Mouse (Mus musculus) liver, embryonic 15.5 days (tissue): ENCODE results near the gene Mgll. TPM values are rescaled to one million over a fixed set of nuclear protein-coding genes. Genes with fewer than 3 reads are reported as not detected.

Experiments
- ATAC-seq: fragments of 200-750 bp; cut with Nextera tagmentation; 2 replicates; pipeline ENCODE4 v1.8.0; 2017; ENCODE audit warnings: moderate number of reproducible peaks, mild to moderate bottlenecking, moderate library complexity; ENCODE audit not compliant: insufficient read depth
- H3K27ac ChIP-seq: fragments of 300-500 bp; sonication (generic); replicated peaks from 2 replicates; pipeline ENCODE4 v1.5.1; 2015; ENCODE audit warnings: mild to moderate bottlenecking, inconsistent platforms
- H3K27me3 ChIP-seq: fragments of 300-500 bp; sonication (generic); 2 replicates; pipeline ENCODE4 v1.6.1; 2015; ENCODE audit warnings: mild to moderate bottlenecking, inconsistent platforms
- H3K36me3 ChIP-seq: fragments of 300-500 bp; sonication (generic); replicated peaks from 2 replicates; pipeline ENCODE4 v1.6.1; 2015; ENCODE audit warnings: moderate library complexity, mild to moderate bottlenecking, inconsistent platforms
- H3K4me1 ChIP-seq: fragments of 300-500 bp; sonication (generic); replicated peaks from 2 replicates; pipeline ENCODE4 v1.6.1; 2015; ENCODE audit warnings: inconsistent platforms
- H3K4me2 ChIP-seq: fragments of 300-500 bp; sonication (generic); 2 replicates; pipeline ENCODE4 v1.6.1; 2015; ENCODE audit warnings: moderate library complexity, mild to moderate bottlenecking, inconsistent platforms
- H3K4me3 ChIP-seq: fragments of 300-500 bp; sonication (generic); replicated peaks from 2 replicates; pipeline ENCODE4 v1.5.1; 2015; ENCODE audit warnings: mild to moderate bottlenecking, inconsistent platforms
- H3K9ac ChIP-seq: fragments of 300-500 bp; sonication (generic); 2 replicates; pipeline ENCODE4 v1.6.1; 2015; ENCODE audit warnings: moderate library complexity, mild to moderate bottlenecking, inconsistent platforms
- H3K9me3 ChIP-seq: fragments of 300-500 bp; sonication (generic); replicated peaks from 2 replicates; pipeline ENCODE4 v1.6.1; 2016; ENCODE audit warnings: inconsistent platforms
- WGBS: fragments of 180-500 bp; shearing (Covaris S2); methylation state at CpG from one replicate; pipeline ENCODE4 v1.1.7; 2015; ENCODE audit warnings: mixed read lengths; ENCODE audit not compliant: insufficient replicate concordance; 5-methylcytosine and 5-hydroxymethylcytosine counted together
- polyA plus RNA-seq: library from polyadenylated mRNA; unstranded; fragments of >200 nt; fragmentation: Nextera tagmentation; extraction: Ambion mirVana; gene quantifications from 2 replicates; pipeline ENCODE4 v1.2.1, GENCODE M21; 2015

Gene Mgll
- polyA plus RNA-seq, 1 experiment from 2014 or later, result 69.7 TPM

DNA sequence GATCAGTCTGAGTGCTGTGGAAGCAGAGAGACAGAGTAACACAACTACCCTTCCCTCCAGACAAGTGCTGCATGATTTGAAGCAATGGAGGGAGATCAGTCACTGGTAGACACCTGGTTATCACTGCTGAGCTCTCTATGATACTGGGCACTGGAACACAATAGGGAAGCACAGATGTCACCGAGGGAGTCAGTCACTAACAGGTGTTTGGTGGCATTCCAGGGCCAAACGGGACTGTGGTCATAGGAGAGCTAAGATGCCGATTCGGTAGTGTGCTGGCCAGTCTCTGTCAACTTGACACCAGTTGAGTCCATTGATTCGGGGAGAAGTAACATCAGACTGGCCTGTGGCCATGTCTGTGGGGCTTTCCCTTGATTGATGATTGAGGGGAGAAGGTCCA is 130.3 kb downstream of the Mgll start:
- Histone ChIP-seq H3K27me3 (peaks cover 47% of the 10 kb centered on the region), H3K4me3 (no peak overlapping the region), H3K9ac (no peak overlapping the region), H3K9me3 (no peaks in the 10 kb centered on the region), H3K27ac (no peak overlapping the region; the same call in 1 of the 2 replicates), H3K4me2 (no peak overlapping the region), H3K36me3 (no peaks in the 10 kb centered on the region), H3K4me1 (peaks cover 7% of the 10 kb centered on the region)
- ATAC-seq, result no peak
- WGBS, result 52% methylated on average over 5 of the region's 5 CpGs

DNA sequence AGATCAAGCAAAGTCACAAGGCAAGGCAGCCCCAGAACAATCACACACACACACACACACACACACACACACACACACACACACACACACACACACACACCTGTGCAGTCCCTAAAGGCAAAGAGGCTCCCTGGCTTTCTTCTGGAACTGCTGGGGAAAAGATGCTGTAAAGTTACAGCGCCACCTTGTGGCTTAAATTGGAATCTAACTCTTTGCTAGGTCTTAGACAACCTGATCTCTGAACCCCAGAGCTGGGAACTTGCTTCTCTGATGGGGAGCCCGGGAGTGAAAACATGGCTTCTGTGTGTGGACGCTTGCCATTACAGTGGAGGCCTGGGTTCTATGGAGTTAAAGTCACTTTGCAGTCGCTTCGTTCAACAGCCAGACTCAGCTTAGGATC is 131.4 kb downstream of the Mgll start:
- no peak overlapping the region for H3K27ac ChIP-seq
- no peak overlapping the region for H3K4me3 ChIP-seq
- peaks cover 7% of the 10 kb centered on the region for H3K4me1 ChIP-seq
- H3K9ac ChIP-seq, result no peak overlapping the region
- H3K27me3 ChIP-seq, result peaks cover 50% of the 10 kb centered on the region
- no peak overlapping the region for H3K4me2 ChIP-seq
- no peaks in the 10 kb centered on the region for H3K9me3 ChIP-seq
- H3K36me3 ChIP-seq, result no peaks in the 10 kb centered on the region
- peak; percentile 24; the same call in 1 of the 2 replicates for ATAC-seq
- WGBS, result 18% methylated on average over 5 of the region's 5 CpGs

DNA sequence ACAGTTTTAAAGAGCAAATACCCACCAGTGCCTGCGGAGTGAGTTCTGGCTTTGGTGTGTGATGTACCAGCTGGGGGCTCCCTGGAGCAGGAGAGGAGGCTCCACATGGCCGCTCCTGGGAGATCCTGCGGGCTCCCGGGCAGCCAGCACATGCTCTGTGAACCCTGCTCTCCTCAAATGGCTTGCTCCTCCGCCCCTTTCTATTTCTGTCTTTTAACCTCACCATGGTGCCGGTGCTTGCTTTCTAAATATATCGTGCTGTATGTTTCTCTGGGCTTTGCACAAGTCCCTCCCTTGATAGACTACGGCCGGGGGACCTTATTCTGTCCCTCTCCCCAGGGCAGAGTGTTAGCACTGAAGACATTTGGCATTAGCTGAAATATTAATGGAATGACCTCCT is 133.0 kb downstream of the Mgll start:
- ATAC-seq, result no peak
- Histone ChIP-seq H3K4me2 (no peak overlapping the region), H3K9me3 (no peaks in the 10 kb centered on the region), H3K27ac (no peak overlapping the region), H3K9ac (no peak overlapping the region; the same call in 1 of the 2 replicates), H3K4me3 (no peak overlapping the region), H3K27me3 (peaks cover 50% of the 10 kb centered on the region), H3K4me1 (peaks cover 7% of the 10 kb centered on the region), H3K36me3 (no peaks in the 10 kb centered on the region)
- 35% methylated on average over 9 of the region's 9 CpGs for WGBS

DNA sequence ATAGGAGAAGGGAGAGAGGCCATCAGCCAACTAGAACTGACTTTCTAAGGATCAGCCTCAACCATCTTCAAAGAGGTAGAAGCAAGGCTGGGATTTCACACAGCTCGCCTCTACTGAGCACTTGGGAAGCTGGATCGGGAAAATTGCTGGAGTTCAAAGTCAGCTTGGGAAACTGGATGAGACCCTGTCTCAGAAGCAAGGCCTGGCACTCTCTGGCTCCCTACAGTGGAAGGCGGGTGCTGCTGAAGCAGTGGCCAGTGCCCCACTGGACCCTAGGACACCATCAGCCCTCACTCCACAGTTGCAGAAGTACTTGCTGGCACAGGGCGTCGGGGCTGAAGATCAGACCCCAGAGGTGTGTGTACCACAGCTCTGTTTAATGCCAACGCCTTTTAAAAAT is 133.6 kb downstream of the Mgll start:
- Histone ChIP-seq H3K36me3 (no peaks in the 10 kb centered on the region), H3K9ac (no peak overlapping the region), H3K27me3 (peaks cover 50% of the 10 kb centered on the region), H3K4me1 (peaks cover 7% of the 10 kb centered on the region), H3K4me2 (no peak overlapping the region), H3K27ac (no peak overlapping the region), H3K9me3 (no peaks in the 10 kb centered on the region), H3K4me3 (no peak overlapping the region)
- 63% methylated on average over 6 of the region's 6 CpGs for WGBS
- ATAC-seq, result no peak

DNA sequence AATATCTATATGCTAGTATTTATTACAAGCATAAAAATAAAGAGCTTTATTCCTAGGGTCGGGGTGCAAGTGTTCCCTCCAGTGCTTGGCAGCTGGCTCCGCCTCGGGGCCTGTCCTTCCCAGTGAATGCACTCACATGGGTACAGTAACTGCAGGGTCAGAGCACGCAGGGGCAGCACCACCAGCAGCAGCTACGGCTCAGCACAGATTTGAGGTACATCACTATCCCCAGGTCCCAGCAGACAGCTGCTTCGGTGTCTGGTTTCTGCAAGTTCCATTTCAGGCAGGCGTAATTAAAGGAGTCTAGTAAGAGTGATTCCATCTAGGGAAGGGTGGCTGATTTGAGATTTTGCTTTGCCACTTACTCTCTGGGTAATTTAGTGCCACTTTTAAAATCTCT is 134.1 kb downstream of the Mgll start:
- WGBS, result 64% methylated on average over 7 of the region's 7 CpGs
- H3K36me3 ChIP-seq, result no peaks in the 10 kb centered on the region
- no peak for ATAC-seq
- peaks cover 50% of the 10 kb centered on the region for H3K27me3 ChIP-seq
- H3K4me3 ChIP-seq, result no peak overlapping the region
- no peak overlapping the region for H3K27ac ChIP-seq
- no peak overlapping the region for H3K9ac ChIP-seq
- no peak overlapping the region for H3K4me2 ChIP-seq
- H3K9me3 ChIP-seq, result no peaks in the 10 kb centered on the region
- peaks cover 7% of the 10 kb centered on the region for H3K4me1 ChIP-seq

DNA sequence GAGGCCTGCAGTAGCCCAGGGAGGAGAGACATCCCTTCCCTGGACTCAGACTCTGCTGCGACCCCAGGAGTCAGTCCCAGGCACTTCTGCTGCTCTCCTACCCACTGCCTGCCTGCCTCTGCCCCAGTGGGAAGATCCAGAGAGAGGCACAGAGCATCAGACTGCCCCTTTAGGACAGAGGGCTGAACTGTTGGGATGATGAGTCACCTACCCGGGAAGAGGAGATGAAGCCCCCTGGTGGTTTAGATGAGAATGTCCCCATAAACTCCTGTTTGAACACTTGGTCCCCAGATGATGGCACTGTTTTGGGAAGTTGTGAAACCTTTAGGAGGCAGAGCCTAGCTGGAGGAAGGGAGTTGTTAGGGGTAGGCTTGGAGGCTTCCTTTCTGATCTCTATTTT is 136.7 kb downstream of the Mgll start:
- Histone ChIP-seq H3K36me3 (no peaks in the 10 kb centered on the region), H3K4me2 (no peak overlapping the region), H3K27ac (no peak overlapping the region), H3K27me3 (peaks cover 33% of the 10 kb centered on the region), H3K9me3 (no peaks in the 10 kb centered on the region), H3K9ac (no peak overlapping the region), H3K4me1 (peaks cover 1% of the 10 kb centered on the region), H3K4me3 (no peak overlapping the region)
- ATAC-seq, result no peak
- 6% methylated on average over 2 of the region's 2 CpGs for WGBS

DNA sequence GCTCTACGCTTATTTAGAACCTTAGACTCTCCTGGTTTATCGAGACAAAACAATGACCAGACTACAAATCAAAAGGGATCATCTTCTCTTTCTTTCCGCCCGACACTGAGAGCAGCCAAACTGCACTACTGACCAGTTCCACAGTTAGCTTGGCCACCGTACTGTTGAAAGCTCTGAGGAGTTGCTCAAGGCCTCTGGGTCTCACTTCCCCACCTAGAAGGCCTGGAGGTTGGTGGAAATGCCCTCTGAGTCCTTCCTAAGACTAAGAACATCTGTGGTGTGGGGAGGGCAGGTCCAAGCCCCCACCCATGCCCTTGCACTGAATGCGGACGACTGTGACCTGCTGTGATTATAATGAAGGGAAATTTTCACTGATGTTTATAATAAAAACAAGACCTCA is 141.5 kb downstream of the Mgll start:
- no peak for ATAC-seq
- H3K9me3 ChIP-seq, result no peaks in the 10 kb centered on the region
- H3K27me3 ChIP-seq, result peaks cover 31% of the 10 kb centered on the region
- H3K9ac ChIP-seq, result no peak overlapping the region
- H3K4me2 ChIP-seq, result no peak overlapping the region
- H3K4me3 ChIP-seq, result no peak overlapping the region
- no peaks in the 10 kb centered on the region for H3K4me1 ChIP-seq
- no peaks in the 10 kb centered on the region for H3K36me3 ChIP-seq
- 63% methylated on average over 7 of the region's 7 CpGs for WGBS
- H3K27ac ChIP-seq, result no peak overlapping the region

DNA sequence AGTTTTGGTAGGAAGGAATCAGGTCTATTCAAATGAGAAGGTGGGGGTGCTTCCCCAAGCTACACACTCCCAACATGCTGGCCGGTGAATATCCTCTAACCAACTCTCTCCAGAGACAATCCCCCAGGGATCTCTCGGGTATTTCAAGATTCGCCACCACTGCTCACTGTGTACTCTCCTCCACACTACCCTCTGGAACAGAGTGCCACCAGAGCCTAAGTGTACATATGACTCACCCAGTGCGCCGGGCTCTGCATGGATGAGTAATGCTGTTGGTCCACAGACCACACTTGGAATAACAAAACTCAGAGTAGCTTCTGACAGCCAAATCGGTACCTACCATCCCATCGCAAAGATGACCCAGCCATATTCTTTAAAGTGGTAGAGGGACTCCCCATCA is 145.2 kb downstream of the Mgll start:
- H3K4me3 ChIP-seq, result no peak overlapping the region
- no peaks in the 10 kb centered on the region for H3K36me3 ChIP-seq
- H3K9ac ChIP-seq, result no peak overlapping the region
- no peaks in the 10 kb centered on the region for H3K9me3 ChIP-seq
- no peak overlapping the region for H3K4me2 ChIP-seq
- peaks cover 5% of the 10 kb centered on the region for H3K4me1 ChIP-seq
- H3K27ac ChIP-seq, result no peak overlapping the region
- peaks cover 68% of the 10 kb centered on the region for H3K27me3 ChIP-seq
- ATAC-seq, result no peak
- 78% methylated on average over 7 of the region's 7 CpGs for WGBS

DNA sequence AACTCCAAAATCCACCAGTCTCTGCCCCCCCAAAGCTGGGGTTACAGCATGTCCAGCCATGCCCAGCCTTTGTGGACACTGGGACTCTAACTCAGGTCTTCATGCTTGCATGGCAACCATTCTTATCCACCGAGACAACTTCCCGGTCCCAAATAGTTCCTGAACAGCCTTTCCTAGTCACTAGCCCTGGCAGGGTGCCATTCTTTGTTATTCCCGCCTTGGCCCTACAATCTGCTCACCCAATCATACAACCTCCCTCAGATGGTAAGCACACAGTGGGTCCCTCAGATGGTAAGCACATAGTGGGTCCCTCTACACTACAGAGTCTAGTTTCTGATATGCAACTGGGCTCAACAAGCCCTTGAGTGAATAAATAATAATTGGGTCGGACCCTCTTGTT is 146.4 kb downstream of the Mgll start:
- Histone ChIP-seq H3K4me2 (no peak overlapping the region), H3K4me1 (peaks cover 11% of the 10 kb centered on the region), H3K4me3 (no peak overlapping the region), H3K36me3 (no peaks in the 10 kb centered on the region), H3K9ac (no peak overlapping the region), H3K27me3 (peaks cover 80% of the 10 kb centered on the region), H3K27ac (no peak overlapping the region), H3K9me3 (no peaks in the 10 kb centered on the region)
- 62% methylated on average over 4 of the region's 4 CpGs for WGBS
- ATAC-seq, result no peak

DNA sequence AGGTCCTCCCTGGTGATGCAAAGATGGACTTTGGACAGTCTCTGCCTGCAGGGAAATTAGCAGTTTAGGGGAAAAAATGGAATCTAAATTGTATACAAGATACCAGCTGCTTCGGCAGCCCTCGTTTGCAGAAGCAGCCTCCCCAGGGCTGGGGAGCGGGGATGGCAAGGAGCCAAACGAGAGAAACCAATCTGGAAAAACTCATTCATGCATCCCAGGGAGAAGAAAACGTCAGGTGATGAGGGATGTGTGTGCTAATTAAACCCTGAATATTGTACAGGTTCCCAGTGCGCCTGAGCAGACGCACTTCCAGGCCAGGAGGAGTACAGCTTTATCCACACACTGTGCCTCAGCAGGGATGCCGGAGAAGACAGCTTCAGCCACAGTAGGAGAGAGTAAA is 147.3 kb downstream of the Mgll start:
- no peak overlapping the region for H3K4me2 ChIP-seq
- H3K9ac ChIP-seq, result no peak overlapping the region
- H3K4me3 ChIP-seq, result no peak overlapping the region
- peaks cover 84% of the 10 kb centered on the region for H3K27me3 ChIP-seq
- H3K27ac ChIP-seq, result no peak overlapping the region
- H3K4me1 ChIP-seq, result peaks cover 11% of the 10 kb centered on the region
- no peaks in the 10 kb centered on the region for H3K9me3 ChIP-seq
- 61% methylated on average over 8 of the region's 8 CpGs for WGBS
- H3K36me3 ChIP-seq, result no peaks in the 10 kb centered on the region
- ATAC-seq, result no peak

DNA sequence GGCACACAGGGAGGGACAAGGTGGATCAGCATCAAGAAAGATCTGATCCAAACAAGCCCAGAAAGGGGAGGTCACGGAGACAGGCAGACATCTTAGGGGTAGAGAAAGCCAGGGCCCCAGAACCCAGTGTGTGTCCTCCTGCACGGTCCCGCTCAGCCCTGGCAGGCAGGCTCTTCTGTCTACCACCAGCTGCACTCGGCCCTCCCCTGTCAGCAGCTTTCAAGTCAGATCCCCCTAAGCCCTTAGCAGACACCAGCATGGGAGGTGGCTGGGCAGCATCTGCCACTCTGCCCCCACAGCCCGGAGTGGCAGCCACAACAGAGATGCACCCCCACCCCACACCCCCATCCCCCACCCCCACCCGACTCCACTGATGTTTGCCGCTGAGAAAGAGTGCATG is 148.6 kb downstream of the Mgll start:
- 38% methylated on average over 7 of the region's 7 CpGs for WGBS
- peaks cover 81% of the 10 kb centered on the region for H3K27me3 ChIP-seq
- ATAC-seq, result no peak
- no peak overlapping the region for H3K9ac ChIP-seq
- H3K4me1 ChIP-seq, result peaks cover 11% of the 10 kb centered on the region
- no peak overlapping the region for H3K4me2 ChIP-seq
- H3K27ac ChIP-seq, result no peak overlapping the region
- no peaks in the 10 kb centered on the region for H3K36me3 ChIP-seq
- H3K9me3 ChIP-seq, result no peaks in the 10 kb centered on the region
- no peak overlapping the region for H3K4me3 ChIP-seq

DNA sequence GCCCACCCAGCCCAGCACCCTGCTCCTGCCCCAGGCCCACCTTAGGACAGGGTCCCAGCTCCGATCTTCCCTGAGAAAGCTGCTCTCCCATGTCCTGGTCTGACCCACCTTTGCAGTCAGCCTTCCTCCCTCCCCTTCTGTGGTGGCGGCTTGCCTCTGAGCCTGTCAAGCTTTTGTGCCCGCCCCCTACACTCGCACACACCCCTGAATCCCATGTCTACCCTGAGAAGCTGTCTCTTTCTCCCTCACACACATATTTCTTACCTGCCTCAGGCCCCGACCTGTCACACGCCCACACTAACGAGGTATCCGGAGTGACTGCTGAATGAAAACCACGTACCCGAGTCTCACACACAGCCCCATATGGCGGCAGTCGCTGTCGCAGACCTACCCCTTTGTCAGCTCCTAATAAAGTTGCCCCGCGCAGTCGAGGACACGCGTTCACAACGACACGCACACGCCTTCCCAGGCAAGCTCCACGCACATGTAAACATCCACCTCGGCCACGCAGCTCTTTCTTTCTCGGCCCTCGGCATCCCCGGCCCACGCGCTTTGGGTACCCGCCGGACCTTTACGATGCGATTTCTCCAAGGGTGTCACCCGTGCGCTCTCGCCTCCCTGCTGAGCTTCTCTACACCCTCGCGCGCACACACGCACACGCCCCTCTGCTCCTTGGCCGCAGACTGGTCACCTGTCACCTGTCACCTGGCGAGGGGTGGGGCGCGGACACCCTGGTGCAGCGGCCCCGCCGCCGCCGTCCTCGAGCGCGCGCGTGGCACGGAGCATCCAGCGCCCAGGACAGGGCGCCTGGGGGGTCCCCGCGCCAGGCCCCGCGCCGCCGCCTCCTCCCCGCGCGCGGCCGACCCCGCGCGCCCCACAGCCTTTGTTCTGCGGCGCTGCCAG is 150.0 kb downstream of the Mgll start:
- peaks cover 11% of the 10 kb centered on the region for H3K4me1 ChIP-seq
- ATAC-seq, result no peak
- H3K4me3 ChIP-seq, result peak overlapping the region; percentile 53
- WGBS, result 7% methylated on average over 72 of the region's 74 CpGs
- no peak overlapping the region for H3K27ac ChIP-seq
- no peaks in the 10 kb centered on the region for H3K36me3 ChIP-seq
- no peak overlapping the region for H3K9ac ChIP-seq
- H3K9me3 ChIP-seq, result no peaks in the 10 kb centered on the region
- peaks cover 81% of the 10 kb centered on the region for H3K27me3 ChIP-seq
- peak overlapping the region; percentile 73 for H3K4me2 ChIP-seq
